In genomic region chr7:19344938-19345471, GRCm38 (mm10) we compare ENCODE assay signal across 8 mouse cellular contexts. TPM values are rescaled to one million over a fixed set of nuclear protein-coding genes. Genes with fewer than 3 reads are reported as not detected.
DNase-seq lines count a peak whose midpoint lies in the region; ATAC-seq and TF ChIP-seq lines count a peak whose summit lies in the region.

No protein-coding gene starts in this region.

- under 1% methylated on average over 31 of the region's 31 CpGs for WGBS in forebrain, embryonic 12.5 days
- under 1% methylated on average over 31 of the region's 31 CpGs for WGBS in large intestine, adult 2 months
- under 1% methylated on average over 31 of the region's 31 CpGs for WGBS in liver, postnatal 0 days (ENCODE audit: insufficient replicate concordance)
- WGBS in neural tube, embryonic 14.5 days: under 1% methylated on average over 31 of the region's 31 CpGs

- peak overlapping the region; percentile 53 for H3K9ac ChIP-seq in CH12.LX (ENCODE audit: insufficient read depth, low read depth)
- H3K9ac ChIP-seq in forebrain, embryonic 12.5 days: peak overlapping the region; percentile 71
- peak overlapping the region; percentile 58 for H3K9ac ChIP-seq in liver, postnatal 0 days (replicated peaks)
- H3K9ac ChIP-seq in neural tube, embryonic 14.5 days (replicated peaks; ENCODE audit: low read depth, low read length): peak overlapping the region; percentile 67

- DNase-seq in CH12.LX (ENCODE audit: extremely low read depth): peak; percentile 99
- DNase-seq in c-Kit-positive CD71-positive TER-119-negative erythroid progenitor cells, embryonic 14.5 days (ENCODE audit: low read depth): peak; percentile 98
- peak; percentile 94 to 95 for DNase-seq in heart, postnatal 10 days
- DNase-seq in large intestine, adult 2 months (ENCODE audit: low read depth, low spot score): peak; percentile 99
- DNase-seq in liver, postnatal 0 days: peak; percentile 97
- DNase-seq in testis, postnatal 10 days (ENCODE audit: low spot score): peak; percentile 97

- no peak for TF ChIP-seq EP300 in CH12.LX (IDR thresholded peaks at IDR 0.05; ENCODE audit: low read length)
- no peak; the same call in 1 of the 2 replicates for TF ChIP-seq EP300 in liver, postnatal 0 days (IDR thresholded peaks at IDR 0.05; ENCODE audit: low read depth)

- H3K27ac ChIP-seq in CH12.LX (ENCODE audit: insufficient read depth, low read depth): peak overlapping the region; percentile 75
- H3K27ac ChIP-seq in forebrain, embryonic 12.5 days: peak overlapping the region; percentile 83
- peak overlapping the region; percentile 56; the same call in 1 of the 2 replicates for H3K27ac ChIP-seq in liver, postnatal 0 days (ENCODE audit: low read depth)
- H3K27ac ChIP-seq in neural tube, embryonic 14.5 days (ENCODE audit: low read depth, low read length): peak overlapping the region; percentile 87

- H3K9me3 ChIP-seq in CH12.LX (replicated peaks; ENCODE audit: low read length): no peaks in the 10 kb centered on the region
- no peaks in the 10 kb centered on the region for H3K9me3 ChIP-seq in forebrain, embryonic 12.5 days
- H3K9me3 ChIP-seq in liver, postnatal 0 days (ENCODE audit: low read length): no peaks in the 10 kb centered on the region
- no peaks in the 10 kb centered on the region for H3K9me3 ChIP-seq in neural tube, embryonic 14.5 days (ENCODE audit: control insufficient read depth, low read length)

- peaks cover 4 to 37% of the 10 kb centered on the region in 2 experiments; a peak in 3 of 4 replicates for H3K4me1 ChIP-seq in CH12.LX (ENCODE audit: control insufficient read depth in 1 of 2, insufficient read depth in 2 of 2)
- H3K4me1 ChIP-seq in forebrain, embryonic 12.5 days: peaks cover 32% of the 10 kb centered on the region
- peaks cover 30% of the 10 kb centered on the region for H3K4me1 ChIP-seq in liver, postnatal 0 days (ENCODE audit: insufficient read depth)
- peaks cover 28% of the 10 kb centered on the region; the same call in 1 of the 2 replicates for H3K4me1 ChIP-seq in neural tube, embryonic 14.5 days (ENCODE audit: control insufficient read depth, insufficient read depth, low read length)

- H3K27me3 ChIP-seq in CH12.LX (replicated peaks): peaks cover 19% of the 10 kb centered on the region
- peaks cover 20% of the 10 kb centered on the region for H3K27me3 ChIP-seq in forebrain, embryonic 12.5 days
- peaks cover 23% of the 10 kb centered on the region for H3K27me3 ChIP-seq in liver, postnatal 0 days (ENCODE audit: insufficient read depth, low read length)
- peaks cover 6% of the 10 kb centered on the region for H3K27me3 ChIP-seq in neural tube, embryonic 14.5 days (ENCODE audit: control insufficient read depth, insufficient read depth, low read length)

- H3K4me3 ChIP-seq in CH12.LX (replicated peaks in 1 of 3; ENCODE audit: low read depth in 2 of 3, low read length in 2 of 3, poor library complexity in 1 of 3): peak overlapping the region; percentile 60 to 71 (median 62)
- H3K4me3 ChIP-seq in forebrain, embryonic 12.5 days (replicated peaks): peak overlapping the region; percentile 63
- peak overlapping the region; percentile 63 for H3K4me3 ChIP-seq in liver, postnatal 0 days (ENCODE audit: low read depth, low read length)
- peak overlapping the region; percentile 63 for H3K4me3 ChIP-seq in neural tube, embryonic 14.5 days (ENCODE audit: low read depth, low read length)

- ATAC-seq in forebrain, embryonic 12.5 days (ENCODE audit: low FRiP score): peak; percentile 95
- ATAC-seq in liver, postnatal 0 days: peak; percentile 98
- peak; percentile 94 for ATAC-seq in neural tube, embryonic 14.5 days (ENCODE audit: low read depth)

- TF ChIP-seq RAD21 in CH12.LX (IDR thresholded peaks at IDR 0.05; ENCODE audit: low read depth, low read length): no peak

- H3K4me2 ChIP-seq in CH12.LX (ENCODE audit: insufficient read depth, low read depth, poor library complexity, severe bottlenecking): peak overlapping the region; percentile 85
- peak overlapping the region; percentile 72 for H3K4me2 ChIP-seq in forebrain, embryonic 12.5 days
- peak overlapping the region; percentile 75 for H3K4me2 ChIP-seq in liver, postnatal 0 days (ENCODE audit: low read depth, low read length)
- H3K4me2 ChIP-seq in neural tube, embryonic 14.5 days (ENCODE audit: low read depth, low read length): peak overlapping the region; percentile 64

- TF ChIP-seq POLR2A in CH12.LX (IDR thresholded peaks at IDR 0.05; ENCODE audit: low read depth, low read length): peak; percentile 54; the same call in 1 of the 2 replicates

- no peak for TF ChIP-seq CTCF in CH12.LX (conservative IDR thresholded peaks at IDR 0.05 in 1 of 2, IDR thresholded peaks at IDR 0.05 in 1 of 2; ENCODE audit: low read depth in 2 of 2, low read length in 2 of 2)
- TF ChIP-seq CTCF in liver, postnatal 0 days (IDR thresholded peaks at IDR 0.05; ENCODE audit: low read depth): no peak

- dilution Hi-C loops in CH12.LX (cut with MboI; ENCODE audit: extremely low pct_ligation_motif_present, extremely low pct_unique_long_range_greater_than_20kb, low sequenced_read_pairs): no loop called here

- intact Hi-C loops in heart, postnatal 10 days (cut with DNase I): loop anchor here (5.0 kb wide), 2 partner anchors 108 to 168 kb away; partner anchors contain the start of gene Eml2

- H3K36me3 ChIP-seq in CH12.LX (replicated peaks in 1 of 2; ENCODE audit: control insufficient read depth in 1 of 2, insufficient read depth in 1 of 2, low read length in 1 of 2): peaks cover 10 to 26% of the 10 kb centered on the region in 2 experiments
- H3K36me3 ChIP-seq in forebrain, embryonic 12.5 days (replicated peaks): peaks cover 19% of the 10 kb centered on the region
- H3K36me3 ChIP-seq in liver, postnatal 0 days (replicated peaks; ENCODE audit: insufficient read depth, low read length): 0 out of 2 replicates have a peak, but pooled peaks cover 4% of the 10 kb centered on the region
- H3K36me3 ChIP-seq in neural tube, embryonic 14.5 days (ENCODE audit: control insufficient read depth, insufficient read depth, low read length): peaks cover 6% of the 10 kb centered on the region; the same call in 1 of the 2 replicates

- in situ Hi-C loops in CH12.LX (cut with MboI; ENCODE audit: low pct_ligation_motif_present, low pct_unique_long_range_greater_than_20kb, low sequenced_read_pairs): loop anchor here (5.0 kb wide), 1 partner anchor 38 kb away; no protein-coding TSS in a partner anchor

- no peaks in the 10 kb centered on the region for H3K79me2 ChIP-seq in CH12.LX (replicated peaks; ENCODE audit: control insufficient read depth, extremely low read depth, insufficient read depth, poor library complexity, severe bottlenecking)

TF ChIP-seq in CH12.LX, 34 proteins besides CTCF, POLR2A, EP300 and RAD21 (continues in another document):
- no peak for TF ChIP-seq MAFK (IDR thresholded peaks at IDR 0.05; ENCODE audit: insufficient replicate concordance, low read length)

RNA-seq across cellular contexts. Expression of gene Ercc1, which starts 0.4 kb away (rescaled TPM):
- total RNA-seq in CH12.LX (2012; rRNA removed) (27.7 and 31.1 TPM in 2 replicates), CH12.LX (2014; rRNA removed) (25.3 and 26.9 TPM in 2 replicates)
- polyA plus RNA-seq in CH12.LX (2012; ENCODE audit: insufficient read length, low read depth): 28.2 and 29.8 TPM in 2 replicates
- polyA plus RNA-seq in forebrain, embryonic 12.5 days (2016; fragmentation: Nextera tagmentation; extraction: Ambion mirVana): 89.7 and 100 TPM in 2 replicates
- 10 to 100 TPM; 40.1 to 43.2 TPM for total RNA-seq in heart, postnatal 10 days (2021)
- polyA plus RNA-seq in large intestine, adult 2 months (2012; rRNA removed): 26.9 and 31.2 TPM in 2 replicates
- 9.6 and 9.8 TPM in 2 replicates for polyA plus RNA-seq in liver, postnatal 0 days (2015; fragmentation: Nextera tagmentation; extraction: Ambion mirVana)
- 90.4 and 98.9 TPM in 2 replicates for polyA plus RNA-seq in neural tube, embryonic 14.5 days (2014; fragmentation: Nextera tagmentation; extraction: Ambion mirVana)

RNA-seq across cellular contexts. Expression of gene Cd3eap, which starts 14.3 kb away (rescaled TPM):
- total RNA-seq in CH12.LX (2012; rRNA removed) (22.6 and 33.2 TPM in 2 replicates), CH12.LX (2014; rRNA removed) (14.4 and 15.9 TPM in 2 replicates)
- 36.8 and 36.9 TPM in 2 replicates for polyA plus RNA-seq in CH12.LX (2012; ENCODE audit: insufficient read length, low read depth)
- 24.7 and 24.8 TPM in 2 replicates for polyA plus RNA-seq in forebrain, embryonic 12.5 days (2016; fragmentation: Nextera tagmentation; extraction: Ambion mirVana)
- total RNA-seq in heart, postnatal 10 days (2021): 10 to 100 TPM in 1 of 2 experiments, 1 to 10 TPM in 1; 8.2 to 11.0 TPM
- polyA plus RNA-seq in large intestine, adult 2 months (2012; rRNA removed): 3.2 and 4.1 TPM in 2 replicates
- polyA plus RNA-seq in liver, postnatal 0 days (2015; fragmentation: Nextera tagmentation; extraction: Ambion mirVana): 7.7 and 7.8 TPM in 2 replicates
- 19.1 and 21.5 TPM in 2 replicates for polyA plus RNA-seq in neural tube, embryonic 14.5 days (2014; fragmentation: Nextera tagmentation; extraction: Ambion mirVana)

RNA-seq across cellular contexts. Expression of gene Ppp1r13l, which starts 14.5 kb away (rescaled TPM):
- 0.42 and 0.68 TPM in 2 replicates for total RNA-seq in CH12.LX (2012; rRNA removed)
- total RNA-seq in CH12.LX (2014; rRNA removed): 0.11 TPM in 1 of 2 replicates, not detected in the other
- 1.3 and 1.4 TPM in 2 replicates for polyA plus RNA-seq in CH12.LX (2012; ENCODE audit: insufficient read length, low read depth)
- polyA plus RNA-seq in forebrain, embryonic 12.5 days (2016; fragmentation: Nextera tagmentation; extraction: Ambion mirVana): 4.8 and 5.3 TPM in 2 replicates
- total RNA-seq in heart, postnatal 10 days (2021): 10 to 100 TPM; 23.1 to 40.1 TPM
- 4.8 and 5.7 TPM in 2 replicates for polyA plus RNA-seq in large intestine, adult 2 months (2012; rRNA removed)
- polyA plus RNA-seq in liver, postnatal 0 days (2015; fragmentation: Nextera tagmentation; extraction: Ambion mirVana): 0.47 and 0.69 TPM in 2 replicates
- 1.4 and 1.7 TPM in 2 replicates for polyA plus RNA-seq in neural tube, embryonic 14.5 days (2014; fragmentation: Nextera tagmentation; extraction: Ambion mirVana)

RNA-seq across cellular contexts. Expression of gene Fosb, which starts 35.2 kb away (rescaled TPM):
- total RNA-seq in CH12.LX (2012; rRNA removed) (0.08 and 0.13 TPM in 2 replicates), CH12.LX (2014; rRNA removed) (not detected in 2 replicates)
- polyA plus RNA-seq in CH12.LX (2012; ENCODE audit: insufficient read length, low read depth): 0.27 and 0.56 TPM in 2 replicates
- 0.24 TPM in 1 of 2 replicates, not detected in the other for polyA plus RNA-seq in forebrain, embryonic 12.5 days (2016; fragmentation: Nextera tagmentation; extraction: Ambion mirVana)
- total RNA-seq in heart, postnatal 10 days (2021): under 1 TPM; 0.48 to 0.60 TPM
- 1.4 and 6.2 TPM in 2 replicates for polyA plus RNA-seq in large intestine, adult 2 months (2012; rRNA removed)
- polyA plus RNA-seq in liver, postnatal 0 days (2015; fragmentation: Nextera tagmentation; extraction: Ambion mirVana): 0.06 TPM in 1 of 2 replicates, not detected in the other
- polyA plus RNA-seq in neural tube, embryonic 14.5 days (2014; fragmentation: Nextera tagmentation; extraction: Ambion mirVana): not detected in 2 replicates

RNA-seq across cellular contexts. Expression of gene Ercc2, which starts 36.8 kb away (rescaled TPM):
- total RNA-seq in CH12.LX (2012; rRNA removed): 40.6 and 43.8 TPM in 2 replicates
- 29.0 and 30.0 TPM in 2 replicates for total RNA-seq in CH12.LX (2014; rRNA removed)
- 31.7 and 33.5 TPM in 2 replicates for polyA plus RNA-seq in CH12.LX (2012; ENCODE audit: insufficient read length, low read depth)
- polyA plus RNA-seq in forebrain, embryonic 12.5 days (2016; fragmentation: Nextera tagmentation; extraction: Ambion mirVana): 23.3 and 23.7 TPM in 2 replicates
- 10 to 100 TPM; 10.3 to 12.3 TPM for total RNA-seq in heart, postnatal 10 days (2021)
- 28.7 and 36.5 TPM in 2 replicates for polyA plus RNA-seq in large intestine, adult 2 months (2012; rRNA removed)
- 3.8 and 4.6 TPM in 2 replicates for polyA plus RNA-seq in liver, postnatal 0 days (2015; fragmentation: Nextera tagmentation; extraction: Ambion mirVana)
- polyA plus RNA-seq in neural tube, embryonic 14.5 days (2014; fragmentation: Nextera tagmentation; extraction: Ambion mirVana): 11.4 TPM in 2 replicates

Comparison
In these comparisons a context has a peak if more than half of its experiments do, and no peak if none do; other contexts are left out.
1. Peak in every context shown above with its lines: DNase-seq, ATAC-seq, H3K4me3 ChIP-seq and H3K27ac ChIP-seq.